Mouse (Mus musculus) liver, adult (tissue): Measurements from ENCODE around the gene Gm2a.

ENCODE experiments used
- GATA4 ChIP-seq: IDR thresholded peaks from 2 replicates; pipeline ENCODE4 v1.6.1; 2014; ENCODE audit warnings: mild to moderate bottlenecking, low read length; ENCODE audit not compliant: insufficient replicate concordance

The Gm2a gene

DNA sequence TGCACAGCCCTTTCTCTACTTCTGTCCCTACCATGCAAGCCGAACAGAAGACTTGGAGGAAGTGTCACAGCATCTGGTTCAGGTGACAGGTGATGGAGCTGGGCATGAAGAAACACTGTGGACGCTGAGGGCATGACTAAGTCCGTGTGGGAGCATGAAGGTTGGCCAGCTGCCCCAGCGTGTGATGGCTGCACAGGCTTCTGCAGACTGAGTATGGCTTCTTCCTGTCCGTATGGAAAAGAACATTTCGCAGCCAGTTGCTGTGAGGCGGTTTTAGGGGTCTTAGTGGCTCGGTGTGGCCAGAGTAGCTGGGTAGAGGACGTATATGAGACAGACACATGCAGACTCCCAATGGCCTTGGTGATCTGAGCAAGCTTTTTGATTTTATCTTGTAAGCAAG lies 16.7 kb upstream of the Gm2a start:
- TF ChIP-seq GATA4 = no peak

DNA sequence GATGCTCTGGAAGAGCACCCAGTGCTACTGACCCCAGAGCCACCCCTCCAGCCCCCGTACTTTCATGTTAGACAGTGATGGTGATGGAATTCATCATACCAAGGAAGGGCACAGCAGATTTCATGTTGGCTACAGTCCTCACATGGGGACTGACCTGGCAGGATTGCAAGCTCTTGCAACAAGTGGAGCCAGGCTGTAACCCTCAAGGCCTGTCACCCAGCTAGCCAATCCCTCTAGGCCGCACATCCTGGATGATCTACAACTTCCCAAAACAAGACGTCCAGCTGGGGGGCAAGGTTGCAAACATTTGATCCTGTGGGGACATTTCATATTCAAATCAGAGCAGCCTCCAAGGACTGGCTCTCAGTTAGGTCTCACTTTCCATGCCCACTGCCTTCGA lies 13.3 kb upstream of the Gm2a start:
- TF ChIP-seq GATA4 = no peak

DNA sequence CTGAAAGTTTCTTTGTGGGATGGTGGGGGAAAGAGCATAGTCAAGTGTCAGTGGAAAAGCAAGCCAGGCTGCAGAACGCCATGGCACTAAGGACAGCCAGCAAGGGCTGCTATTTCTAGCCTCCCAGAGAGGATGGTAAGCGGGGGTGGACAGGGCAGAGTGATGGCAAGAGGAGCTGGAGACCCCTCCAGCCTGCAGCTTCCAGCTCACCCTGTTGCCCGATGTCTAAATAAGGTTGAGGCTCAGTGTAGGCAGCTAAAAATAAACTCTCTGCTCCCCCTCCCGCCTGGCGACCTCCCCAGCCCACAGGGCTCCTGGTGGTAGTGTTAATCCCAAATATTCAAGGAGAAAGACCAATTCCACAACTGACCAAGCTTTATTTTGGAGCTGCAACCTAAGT lies 12.5 kb upstream of the Gm2a start:
- TF ChIP-seq GATA4 = no peak

DNA sequence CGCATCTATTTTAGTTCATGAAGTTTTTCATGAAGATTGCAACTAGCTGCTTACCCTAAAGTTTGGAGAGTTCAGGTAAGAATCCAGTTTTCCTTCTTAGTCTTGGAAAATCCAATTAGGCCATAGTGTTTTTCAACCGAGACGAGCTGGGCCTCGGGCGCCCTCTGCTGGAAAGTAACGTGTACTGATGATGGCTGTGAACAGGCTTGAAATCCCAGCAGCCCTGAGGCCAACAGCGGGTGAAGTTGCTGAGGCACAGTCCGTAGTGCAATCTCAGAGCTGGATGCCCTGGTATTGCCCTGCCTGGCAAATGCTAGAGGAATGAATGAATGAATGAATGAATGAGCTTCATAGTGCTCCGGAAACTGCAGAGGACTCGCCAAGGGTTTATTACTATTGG lies 10.9 kb upstream of the Gm2a start:
- no peak for TF ChIP-seq GATA4

DNA sequence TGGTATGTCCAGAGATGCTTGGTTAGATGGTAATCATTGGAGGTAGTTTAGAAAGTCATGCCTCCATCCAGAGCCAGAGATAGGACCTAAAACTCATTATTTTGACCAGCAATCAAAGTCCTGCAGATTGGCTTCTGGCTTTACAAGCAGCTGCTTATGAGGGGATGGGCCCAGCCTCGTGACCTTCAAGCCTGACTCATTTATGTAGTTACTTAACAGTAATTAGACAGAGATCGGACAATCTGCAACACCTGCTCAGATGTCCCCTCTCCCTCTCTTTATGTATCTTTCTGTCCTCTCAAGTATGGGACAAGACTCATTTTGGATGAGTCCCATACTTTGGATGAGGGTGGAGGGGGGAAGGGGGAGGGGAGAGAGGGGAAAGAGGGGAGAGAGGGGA lies 8.0 kb upstream of the Gm2a start:
- no peak for TF ChIP-seq GATA4

DNA sequence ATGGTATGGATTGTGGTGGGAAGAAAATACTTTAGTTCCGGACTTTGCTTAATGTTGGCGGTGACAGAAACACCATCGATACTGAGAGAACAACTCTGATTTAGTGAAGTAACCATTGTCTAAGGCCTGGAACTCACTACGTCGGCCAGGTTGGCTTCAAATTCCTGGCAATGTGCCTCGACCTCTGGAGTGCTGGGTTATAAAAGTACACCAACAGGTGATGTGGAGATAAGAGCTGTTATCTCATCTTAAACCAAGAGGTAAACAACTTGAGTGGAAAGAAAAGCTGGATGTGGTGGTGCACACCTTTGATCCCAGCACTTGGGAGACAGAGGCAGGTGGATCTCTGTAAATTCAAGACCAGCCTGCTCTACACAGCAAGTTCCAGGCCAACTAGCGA lies 4.8 kb upstream of the Gm2a start:
- TF ChIP-seq GATA4 = peak; percentile 88; the same call in 1 of the 2 replicates

DNA sequence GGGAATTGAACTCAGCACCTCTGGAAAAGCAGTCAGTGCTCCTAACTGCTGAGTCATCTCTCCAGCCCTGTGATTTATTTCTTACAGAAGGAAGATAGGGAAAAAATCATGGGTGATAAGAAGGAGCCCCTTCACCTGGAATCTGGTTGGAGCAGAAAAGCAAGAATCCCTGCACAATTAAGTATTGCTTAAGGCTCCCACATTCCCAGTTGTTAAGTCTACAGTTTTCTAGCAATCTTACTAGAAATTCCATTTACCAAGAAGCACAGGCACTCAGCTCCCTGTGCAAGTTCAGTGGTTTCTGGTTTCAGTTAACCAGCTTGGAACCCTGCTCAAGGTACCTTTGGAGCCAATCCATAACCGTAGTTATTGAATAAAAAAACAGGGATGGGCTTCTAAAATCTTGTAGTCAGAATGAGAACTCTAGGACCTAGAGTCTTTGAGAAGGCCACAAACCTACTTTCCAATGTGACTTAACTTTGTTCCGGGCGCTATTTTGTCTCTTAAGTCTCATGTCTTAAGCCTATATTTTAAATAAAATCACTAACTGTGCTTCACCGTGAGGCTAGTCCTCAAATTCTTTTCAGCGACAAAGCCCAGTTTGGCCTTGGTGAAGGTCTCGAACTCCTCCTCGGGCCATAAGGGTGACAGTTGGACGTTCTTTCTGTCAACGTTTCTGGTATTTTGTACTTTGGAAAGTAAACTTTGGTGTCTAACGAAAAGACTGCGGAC lies 1.0 kb upstream of the Gm2a start:
- TF ChIP-seq GATA4 = no peak

DNA sequence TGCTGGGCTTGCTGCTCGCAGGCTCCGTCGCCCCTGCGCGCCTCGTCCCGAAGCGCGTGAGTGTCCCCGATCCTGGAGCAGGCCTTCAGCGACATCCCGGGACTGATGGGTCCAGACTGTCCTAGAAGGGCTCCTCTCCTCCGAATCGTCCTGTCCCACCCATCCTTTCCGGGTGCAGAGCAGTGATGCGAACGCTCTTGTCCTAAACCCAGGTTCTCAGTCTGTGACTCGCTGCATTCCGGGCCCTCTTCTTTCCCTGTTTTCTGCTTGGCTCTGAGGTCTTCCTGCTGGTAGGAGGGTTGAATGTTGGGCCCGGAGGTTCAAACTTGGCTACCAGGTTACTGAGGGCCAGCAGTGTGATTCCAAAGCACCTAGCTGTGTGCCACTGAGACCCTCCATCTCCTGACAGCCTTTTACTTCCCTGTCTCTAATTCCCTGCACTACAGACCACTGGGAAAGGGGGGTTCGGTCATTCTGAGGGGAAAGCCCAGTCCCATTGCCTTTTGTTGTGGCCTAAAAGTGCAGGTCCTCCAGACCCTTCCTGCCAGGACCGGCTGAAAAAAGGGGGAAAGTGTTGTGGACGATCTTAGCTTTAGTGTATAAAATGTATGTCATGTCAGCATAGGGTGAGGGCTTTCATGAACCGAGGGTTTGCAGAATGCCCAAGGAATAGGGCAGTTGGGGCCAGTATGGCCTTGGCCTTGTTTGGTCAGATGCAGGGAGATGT lies 437 bp downstream of the Gm2a start:
- no peak for TF ChIP-seq GATA4

DNA sequence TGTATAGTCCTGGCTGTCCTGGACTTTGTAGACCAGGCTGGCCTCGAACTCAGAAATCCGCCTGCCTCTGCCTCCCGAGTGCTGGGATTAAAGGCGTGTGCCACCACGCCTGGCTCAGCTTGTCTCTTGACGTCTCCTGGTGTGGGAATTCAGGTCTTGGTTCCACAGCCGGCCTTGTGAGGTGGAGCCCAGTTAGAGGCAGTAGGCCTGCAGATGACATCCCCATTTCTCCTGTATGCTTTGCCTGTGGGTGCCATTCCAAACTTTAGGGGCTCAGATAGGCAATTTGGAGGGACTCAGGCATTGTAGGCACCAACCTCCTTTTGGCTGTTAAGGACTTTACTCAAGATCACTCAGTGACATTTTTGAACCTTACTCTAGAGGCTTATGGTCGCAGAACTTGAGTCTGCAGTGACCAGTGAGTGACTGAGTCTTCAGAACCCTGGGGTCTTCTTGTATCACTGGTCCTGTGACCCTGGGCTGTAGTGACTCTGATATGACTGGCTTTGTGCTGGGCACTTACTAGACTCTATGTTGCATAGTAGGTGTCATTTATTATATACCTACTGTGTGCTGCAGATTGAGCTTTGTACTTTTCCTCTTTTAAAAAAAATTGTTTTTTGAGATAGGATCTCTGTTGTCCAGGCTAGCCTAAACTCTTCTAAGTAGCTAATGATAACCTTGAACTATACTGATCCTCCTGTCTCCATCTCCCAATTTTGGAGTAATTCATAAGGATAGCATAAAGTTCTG lies 1.3 kb downstream of the Gm2a start:
- no peak for TF ChIP-seq GATA4

DNA sequence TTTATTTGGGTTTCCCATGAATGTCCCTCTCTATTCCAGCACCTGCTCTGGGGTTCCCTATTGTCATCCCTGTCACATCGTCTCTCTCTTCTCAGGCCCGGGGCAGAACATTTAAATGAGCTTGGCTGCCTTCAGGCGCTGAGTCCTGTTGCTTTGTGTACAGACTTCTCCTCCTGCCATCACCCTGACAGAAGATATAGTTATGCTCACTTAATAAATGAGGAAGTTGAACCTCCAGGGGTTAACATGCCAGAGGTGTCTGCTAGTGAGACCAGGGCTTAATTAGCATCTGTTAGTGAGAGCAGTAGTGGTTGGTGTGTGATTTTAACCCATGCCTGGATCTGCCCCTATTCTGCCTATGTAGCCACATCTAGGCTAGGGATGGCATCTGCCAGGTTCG lies 2.0 kb downstream of the Gm2a start:
- no peak for TF ChIP-seq GATA4

DNA sequence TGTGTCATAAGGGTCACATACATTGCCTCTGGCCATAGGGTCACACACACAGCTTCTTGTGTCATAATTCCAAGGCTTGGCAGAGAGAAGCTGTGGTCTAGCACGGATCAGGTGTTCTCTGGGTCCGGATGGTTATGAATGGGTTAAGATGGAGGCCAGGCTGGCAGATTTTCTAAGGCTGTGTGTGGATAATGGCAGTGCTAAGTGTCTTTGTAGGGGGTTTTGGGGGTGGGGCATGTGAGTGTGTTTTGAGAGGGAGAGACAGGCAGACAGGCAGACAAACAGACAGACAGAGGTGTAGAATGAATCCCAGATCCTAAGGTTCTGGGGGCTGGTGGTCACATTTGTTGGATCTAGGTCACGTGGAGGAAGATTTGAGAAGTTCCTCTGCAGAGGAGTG lies 4.1 kb downstream of the Gm2a start:
- no peak for TF ChIP-seq GATA4

DNA sequence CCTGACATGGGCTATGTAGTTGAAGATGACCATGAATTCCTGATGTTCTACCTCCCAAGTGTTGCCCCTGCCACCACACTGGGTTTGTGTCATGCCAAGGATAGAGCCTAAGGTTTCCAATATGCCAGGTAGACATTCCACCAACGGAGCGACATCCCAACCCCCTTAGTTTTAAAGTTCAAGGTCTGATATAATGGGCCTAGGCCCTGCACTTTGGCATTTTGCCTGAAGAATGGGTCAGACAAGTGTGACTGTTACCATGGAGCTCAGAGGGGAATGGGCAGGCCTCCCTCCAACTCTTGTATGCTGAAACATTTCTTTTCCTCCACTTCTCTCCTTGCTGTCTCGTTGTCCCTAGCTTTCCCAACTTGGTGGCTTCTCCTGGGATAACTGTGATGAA lies 5.3 kb downstream of the Gm2a start:
- no peak for TF ChIP-seq GATA4

DNA sequence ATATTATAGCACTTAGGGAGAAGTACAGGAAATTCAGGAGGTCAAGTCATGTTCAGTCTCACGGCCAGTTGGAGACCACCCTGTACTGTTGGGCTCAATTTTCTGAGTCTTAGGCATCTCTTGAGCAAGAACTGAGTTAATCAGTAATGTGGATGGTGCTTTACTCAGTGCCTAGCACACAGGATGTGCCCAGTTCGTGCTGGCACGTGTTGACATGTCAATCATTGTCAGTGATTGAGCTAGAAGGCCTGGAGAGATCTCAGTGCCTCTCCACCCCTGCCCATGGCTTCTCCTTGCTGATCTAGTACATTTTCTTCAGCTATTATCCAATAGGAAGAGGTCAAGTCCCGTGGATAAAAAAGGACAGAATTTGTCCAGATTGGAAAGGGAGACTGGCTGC lies 7.5 kb downstream of the Gm2a start:
- no peak for TF ChIP-seq GATA4

DNA sequence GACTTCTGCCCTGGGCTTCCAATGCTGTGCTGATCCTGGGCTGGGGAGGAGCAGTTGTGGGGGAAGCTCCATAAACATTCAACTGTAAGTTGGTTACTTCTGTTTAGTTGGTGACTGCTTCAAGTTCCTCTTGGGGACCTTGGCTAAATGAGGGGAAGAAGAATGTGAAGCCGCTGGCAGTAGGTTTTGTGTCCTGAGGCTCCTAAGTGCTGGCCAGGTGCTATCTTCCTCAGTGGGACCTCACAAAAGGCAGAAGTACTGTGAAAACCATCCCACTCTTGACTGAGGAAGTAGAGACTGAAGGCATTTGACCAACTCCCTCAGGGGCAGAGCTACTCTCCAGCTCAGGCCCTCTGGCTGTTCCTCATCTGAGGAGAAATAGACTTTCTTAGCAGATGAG lies 8.7 kb downstream of the Gm2a start:
- TF ChIP-seq GATA4 = no peak

DNA sequence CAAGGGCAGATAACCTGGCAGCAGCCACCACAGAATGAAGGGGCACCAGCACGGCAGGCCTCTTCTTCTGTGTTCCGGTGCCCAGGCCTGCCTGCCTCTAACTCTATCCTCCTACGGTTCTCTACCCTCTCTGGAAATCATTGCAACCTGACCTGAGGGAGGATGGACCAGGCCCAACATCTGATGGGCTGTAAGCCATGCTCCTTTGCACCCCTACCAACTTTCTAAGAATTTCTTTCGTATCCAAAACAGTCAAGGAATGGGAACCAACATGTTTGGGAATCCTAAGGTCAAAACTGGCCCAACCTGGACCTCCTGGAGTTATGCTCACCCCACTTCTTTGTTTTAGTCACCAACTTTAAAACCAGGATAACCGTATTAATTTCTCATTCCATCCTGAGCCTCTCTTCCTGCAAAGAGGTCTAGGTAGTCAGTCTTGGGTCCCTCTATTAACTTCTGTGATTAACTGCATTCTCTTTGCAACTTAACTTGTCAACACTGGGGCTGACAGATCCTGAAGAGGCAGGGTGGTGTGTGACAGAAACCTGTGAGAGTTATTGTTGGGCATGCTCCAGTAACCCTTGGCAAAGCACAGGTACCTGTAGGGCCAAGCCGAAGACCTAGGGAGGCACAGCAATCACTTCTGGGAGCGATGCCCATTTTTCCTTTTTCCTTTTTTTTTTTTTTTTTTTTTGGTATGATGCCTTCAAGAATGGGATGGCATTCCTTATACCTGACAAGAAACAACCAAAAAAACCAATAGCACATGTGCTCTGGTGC lies 11.8 kb downstream of the Gm2a start:
- no peak for TF ChIP-seq GATA4
